Comparison of ENCODE assay signal across 2 mouse cellular contexts in genomic region chr2:160957801-160958200, GRCm38 (mm10). TPM values are rescaled to one million over a fixed set of nuclear protein-coding genes. Genes with fewer than 3 reads are reported as not detected.
"Had no signal": no experiment of that assay in that cellular context is flagged by ENCODE, and none has a peak within 500 bp of the region (broad histone marks: within the 10 kb centered on the region; RNA-seq: fewer than 3 reads in every experiment).

No protein-coding gene starts in this region.

RNA-seq across cellular contexts. Expression of gene Emilin3, which starts 45.7 kb away (rescaled TPM):
- total RNA-seq: neutrophil, adult 5-6 weeks had no signal
- polyA plus RNA-seq: spleen, adult 2 months had no signal
